Mouse (Mus musculus) lung, postnatal 0 days (tissue): ENCODE measurements around the gene Gm1604a. TPM values are rescaled to one million over a fixed set of nuclear protein-coding genes. Genes with fewer than 3 reads are reported as not detected.
A peak's percentile ranks its signal among the peaks of the same experiment; 100 is the strongest.
"Not testable (repeated sequence)": the region's sequence is repeated elsewhere in the genome, so short reads cannot be mapped to it uniquely, and the experiment has no call there.

ENCODE experiments used
- ATAC-seq: fragments of 200-750 bp; cut with Nextera tagmentation; 2 replicates; pipeline ENCODE4 v1.8.0; 2017; ENCODE audit warnings: moderate library complexity
- DNase-seq: peaks from one replicate; pipeline ENCODE4 v3.0.0-alpha.2; 2016; ENCODE audit warnings: low spot score
- H3K27ac ChIP-seq: fragments of 300-500 bp; sonication (generic); 2 replicates; pipeline ENCODE4 v1.5.1; 2014; ENCODE audit warnings: antibody characterized with exemption, mild to moderate bottlenecking, low read length, mixed read lengths
- H3K27me3 ChIP-seq: fragments of 300-500 bp; sonication (generic); replicated peaks from 2 replicates; pipeline ENCODE4 v1.6.1; 2014; ENCODE audit warnings: low read length, mixed read lengths; ENCODE audit not compliant: insufficient read depth
- H3K36me3 ChIP-seq: fragments of 300-500 bp; sonication (generic); 2 replicates; pipeline ENCODE4 v1.6.1; 2014; ENCODE audit warnings: low read length, mixed read lengths; ENCODE audit not compliant: insufficient read depth
- H3K4me1 ChIP-seq: fragments of 300-500 bp; sonication (generic); 2 replicates; pipeline ENCODE4 v1.6.1; 2014; ENCODE audit warnings: antibody characterized with exemption, low read depth, low read length, mixed read lengths; ENCODE audit not compliant: insufficient read depth
- H3K4me2 ChIP-seq: fragments of 300-500 bp; sonication (generic); replicated peaks from 2 replicates; pipeline ENCODE4 v1.6.1; 2014; ENCODE audit warnings: low read depth, mild to moderate bottlenecking, low read length, moderate library complexity, mixed read lengths
- H3K4me3 ChIP-seq: fragments of 300-500 bp; sonication (generic); 2 replicates; pipeline ENCODE4 v1.5.1; 2014; ENCODE audit warnings: low read depth, low read length
- H3K9ac ChIP-seq: fragments of 300-500 bp; sonication (generic); replicated peaks from 2 replicates; pipeline ENCODE4 v1.6.1; 2014; ENCODE audit warnings: low read depth, mild to moderate bottlenecking
- H3K9me3 ChIP-seq: fragments of 300-500 bp; sonication (generic); 2 replicates; pipeline ENCODE4 v1.6.1; 2016; ENCODE audit warnings: low read length, mixed read lengths
- WGBS: fragments of 180-500 bp; shearing (Covaris S2); extraction: QIAGEN DNeasy Blood & Tissue Kit; methylation state at CpG from one replicate; pipeline ENCODE4 v1.1.7; 2014; 5-methylcytosine and 5-hydroxymethylcytosine counted together
- polyA plus RNA-seq: library from polyadenylated mRNA; unstranded; fragments of >200 nt; fragmentation: Nextera tagmentation; extraction: Ambion mirVana; gene quantifications from 2 replicates; pipeline ENCODE4 v1.2.1, GENCODE M21; 2015

Gene Gm1604a
- not detected in 2 replicates for polyA plus RNA-seq

DNA sequence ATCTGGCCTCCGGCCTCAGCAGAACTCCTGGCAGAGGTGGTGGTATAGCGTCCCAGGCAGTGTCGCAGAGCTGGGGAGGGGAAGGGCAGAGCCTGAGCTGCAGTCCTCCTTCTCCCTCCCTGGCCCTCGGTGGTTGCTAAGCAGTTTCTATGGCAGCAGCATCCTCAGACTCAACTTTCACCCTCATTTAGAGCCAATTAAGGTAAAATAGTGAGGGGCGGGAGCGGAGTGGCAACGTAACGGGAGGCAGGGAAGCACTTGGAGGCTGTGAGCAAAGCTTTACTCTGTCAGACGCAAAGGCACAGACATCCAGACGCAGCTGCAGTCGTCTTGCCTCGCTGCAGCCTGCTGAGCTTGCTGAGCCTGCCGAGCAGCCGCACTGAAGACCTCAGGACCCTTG lies at the start of gene Gm1604a:
TSS of gene Gm1604a (plus strand) at position 312 of the 400 bp plus-strand sequence.
- no CpG with 5 or more reads among the region's 14 CpGs for WGBS
- not testable (repeated sequence) for ATAC-seq, H3K9ac ChIP-seq, H3K36me3 ChIP-seq, H3K4me1 ChIP-seq, H3K4me2 ChIP-seq, H3K27ac ChIP-seq, H3K4me3 ChIP-seq, H3K9me3 ChIP-seq, H3K27me3 ChIP-seq, DNase-seq

DNA sequence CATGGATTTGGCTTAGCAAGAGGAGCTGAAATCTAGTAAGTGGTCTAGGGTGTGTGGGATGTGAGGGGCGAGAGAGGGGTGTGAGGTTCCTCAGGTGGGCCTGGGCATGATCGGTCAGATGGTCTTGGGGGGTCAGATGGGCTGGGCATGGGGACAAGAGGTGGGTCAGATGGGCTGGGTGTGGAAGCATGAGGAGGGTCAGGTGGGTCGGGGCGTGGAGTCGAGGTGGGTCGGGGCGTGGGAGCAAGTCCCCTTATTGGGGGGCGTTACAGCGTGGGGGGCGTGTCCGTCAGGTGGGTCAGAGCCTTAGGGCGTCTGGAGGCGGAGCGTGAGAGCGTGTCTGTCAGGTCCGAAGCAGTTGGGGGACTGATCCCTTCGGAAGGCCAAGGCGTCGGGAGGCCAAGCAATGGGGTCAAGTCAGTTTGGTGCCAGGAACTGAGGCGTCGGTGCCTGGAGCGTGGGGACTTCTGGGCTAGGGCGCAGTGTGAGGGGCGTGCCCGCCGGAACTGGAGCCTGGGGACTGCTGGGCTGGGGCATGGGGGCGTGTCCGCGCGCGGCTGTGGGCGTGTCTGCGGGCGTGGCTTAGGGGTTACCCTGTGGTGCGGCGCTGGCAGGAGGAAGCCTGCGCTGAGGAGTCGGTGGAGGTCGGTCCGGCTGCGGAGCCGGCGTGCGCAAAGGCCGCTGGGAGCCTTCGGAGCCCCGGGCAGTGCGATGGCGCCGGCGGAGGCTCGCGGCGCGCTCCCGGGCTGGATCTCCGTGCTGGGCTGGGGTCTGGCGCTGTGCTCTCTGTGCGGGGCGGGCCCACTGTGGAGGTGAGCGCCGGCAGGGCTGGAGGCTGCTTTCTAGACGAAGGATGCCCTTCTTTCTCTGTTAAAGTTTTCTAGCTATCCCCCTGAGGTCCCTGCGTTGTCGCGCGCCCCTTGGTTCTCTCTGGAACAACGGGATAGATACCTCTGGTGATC lies 46.8 kb upstream of the Gm1604a start, which contains the start of gene Gm49721:
TSS of gene Gm49721 (plus strand) at position 618 of the 962 bp plus-strand sequence.
- not testable (repeated sequence) for H3K9me3 ChIP-seq, H3K27me3 ChIP-seq, H3K4me1 ChIP-seq, H3K27ac ChIP-seq, H3K36me3 ChIP-seq
- Histone ChIP-seq H3K4me2 (peak within 1 kb of the TSS; percentile 55), H3K9ac (peak within 1 kb of the TSS; percentile 39; the same call in 1 of the 2 replicates), H3K4me3 (peak within 1 kb of the TSS; percentile 45)
- ATAC-seq (peak; percentile 98), DNase-seq (peak; percentile 23)
- WGBS = 2% methylated on average over 20 of the region's 68 CpGs

DNA sequence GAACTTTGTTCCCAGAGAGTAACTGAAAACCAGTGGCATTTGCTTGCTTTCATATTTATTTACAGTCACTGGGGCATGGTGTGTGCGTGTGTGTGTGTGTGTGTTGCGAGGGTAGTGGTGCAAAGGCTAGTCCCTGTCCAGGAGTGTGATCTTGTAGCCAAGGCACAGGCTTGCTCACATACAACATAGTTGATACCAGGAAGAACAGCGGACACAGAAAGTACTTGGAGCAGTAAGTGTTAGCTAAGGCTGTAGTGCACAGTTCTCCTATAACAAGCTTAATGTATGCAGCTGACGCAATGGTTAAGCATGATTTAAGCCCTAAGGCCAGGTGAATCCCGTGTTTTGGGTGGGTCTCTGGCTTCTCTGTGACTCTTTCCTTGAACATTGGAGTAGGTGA lies 46.0 kb upstream of the Gm1604a start:
- Histone ChIP-seq H3K4me3 (peak overlapping the region; percentile 45), H3K4me2 (peak overlapping the region; percentile 55)
- not testable (repeated sequence) for H3K4me1 ChIP-seq, H3K27ac ChIP-seq, H3K9ac ChIP-seq, H3K9me3 ChIP-seq, H3K27me3 ChIP-seq, H3K36me3 ChIP-seq
- DNase-seq (peak; percentile 13), ATAC-seq (peak; percentile 4; the same call in 1 of the 2 replicates)
- 8% methylated on average over 4 of the region's 5 CpGs for WGBS

DNA sequence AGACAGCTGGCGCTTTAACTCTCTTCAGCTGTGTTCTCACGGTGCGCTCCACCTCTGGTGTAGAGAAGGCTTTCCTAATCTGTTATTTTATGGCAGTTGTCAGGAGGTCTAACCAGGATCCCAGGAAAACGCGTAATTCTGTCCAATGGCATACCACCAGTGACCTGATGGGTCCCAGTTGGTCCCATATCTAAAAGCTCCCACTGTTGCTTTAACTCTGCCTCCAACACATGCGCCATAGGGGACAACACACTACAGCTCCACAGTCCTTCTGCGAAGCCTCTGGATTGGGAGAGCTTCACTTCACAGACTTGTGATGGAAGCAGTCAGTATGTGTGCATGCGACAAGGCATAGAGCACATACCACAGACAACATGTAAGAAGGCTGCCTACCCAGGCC lies 45.2 kb upstream of the Gm1604a start:
- WGBS = 96% methylated on average over 5 of the region's 8 CpGs
- H3K36me3 ChIP-seq, H3K27me3 ChIP-seq, H3K4me1 ChIP-seq, H3K9ac ChIP-seq, ATAC-seq, DNase-seq, H3K27ac ChIP-seq, H3K9me3 ChIP-seq, H3K4me3 ChIP-seq, H3K4me2 ChIP-seq: not testable (repeated sequence)

DNA sequence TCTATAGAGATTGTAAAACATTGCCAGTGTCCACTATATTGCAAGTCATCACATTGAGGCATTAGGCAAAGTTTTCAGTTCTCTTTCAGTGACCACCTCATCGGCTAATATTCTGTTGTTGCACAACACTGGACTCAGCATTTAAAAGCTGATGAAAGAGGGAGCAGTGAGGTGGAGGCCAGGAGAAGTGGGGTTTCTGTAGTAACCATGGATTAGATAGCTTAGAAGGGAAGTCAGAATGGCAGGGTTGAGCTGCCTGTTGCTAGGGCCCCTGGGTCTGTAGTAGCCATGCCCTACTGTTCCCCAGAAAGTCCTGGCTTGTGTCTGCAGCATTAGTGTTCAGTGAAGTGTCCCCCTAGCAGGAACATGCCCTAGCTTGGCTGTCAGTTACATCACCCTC lies 39.2 kb upstream of the Gm1604a start:
- H3K4me3 ChIP-seq, DNase-seq, H3K4me2 ChIP-seq, H3K9me3 ChIP-seq, ATAC-seq, H3K27me3 ChIP-seq, H3K36me3 ChIP-seq, H3K4me1 ChIP-seq, H3K9ac ChIP-seq, H3K27ac ChIP-seq: not testable (repeated sequence)
- 83% methylated on average over 1 of the region's 1 CpGs for WGBS

DNA sequence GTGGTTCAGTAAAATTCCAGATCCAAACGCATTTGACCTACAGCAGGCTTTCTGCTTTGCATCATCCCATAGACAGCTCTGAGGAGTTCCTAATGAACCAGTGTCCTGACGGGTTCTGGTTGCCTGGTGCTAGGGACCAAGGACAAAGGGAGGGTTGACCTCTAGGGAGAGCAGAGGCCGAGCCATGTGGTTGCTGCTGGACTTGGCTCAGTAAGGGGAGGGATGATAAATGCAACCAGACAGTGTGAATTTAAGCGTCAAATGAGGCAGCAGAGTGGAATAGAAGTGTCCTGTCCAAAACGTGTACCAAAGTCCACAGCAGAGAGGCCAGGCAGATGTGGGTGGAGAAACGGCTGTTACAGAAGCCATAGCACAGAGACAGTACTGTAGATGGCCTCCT lies 29.9 kb upstream of the Gm1604a start:
- not testable (repeated sequence) for H3K4me1 ChIP-seq, H3K9ac ChIP-seq, H3K27me3 ChIP-seq, DNase-seq, H3K9me3 ChIP-seq, H3K4me3 ChIP-seq, H3K4me2 ChIP-seq, H3K27ac ChIP-seq, ATAC-seq, H3K36me3 ChIP-seq
- WGBS = no CpG with 5 or more reads among the region's 6 CpGs

DNA sequence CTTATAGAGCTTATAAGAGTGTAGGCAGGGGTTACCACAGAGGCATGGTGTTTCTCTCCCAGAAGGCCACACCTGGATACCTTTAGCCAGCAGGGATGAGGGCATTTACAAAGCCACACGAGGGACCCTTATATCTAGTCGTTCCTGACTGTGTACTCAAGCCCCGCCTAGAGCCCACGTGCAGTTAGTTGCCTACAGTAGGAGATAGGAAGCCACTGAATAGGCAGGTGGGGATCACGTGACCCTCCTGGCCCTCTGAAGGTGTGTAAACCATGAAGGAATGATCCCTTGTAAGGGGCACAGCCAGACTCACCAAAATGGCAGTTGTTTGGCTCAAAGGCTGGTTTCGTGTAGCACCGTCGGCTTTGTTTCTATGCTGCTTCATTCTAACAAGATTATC lies 28.5 kb upstream of the Gm1604a start:
- H3K9me3 ChIP-seq, ATAC-seq, H3K9ac ChIP-seq, H3K4me1 ChIP-seq, DNase-seq, H3K4me2 ChIP-seq, H3K36me3 ChIP-seq, H3K27ac ChIP-seq, H3K4me3 ChIP-seq, H3K27me3 ChIP-seq: not testable (repeated sequence)
- WGBS = 73% methylated on average over 8 of the region's 8 CpGs

DNA sequence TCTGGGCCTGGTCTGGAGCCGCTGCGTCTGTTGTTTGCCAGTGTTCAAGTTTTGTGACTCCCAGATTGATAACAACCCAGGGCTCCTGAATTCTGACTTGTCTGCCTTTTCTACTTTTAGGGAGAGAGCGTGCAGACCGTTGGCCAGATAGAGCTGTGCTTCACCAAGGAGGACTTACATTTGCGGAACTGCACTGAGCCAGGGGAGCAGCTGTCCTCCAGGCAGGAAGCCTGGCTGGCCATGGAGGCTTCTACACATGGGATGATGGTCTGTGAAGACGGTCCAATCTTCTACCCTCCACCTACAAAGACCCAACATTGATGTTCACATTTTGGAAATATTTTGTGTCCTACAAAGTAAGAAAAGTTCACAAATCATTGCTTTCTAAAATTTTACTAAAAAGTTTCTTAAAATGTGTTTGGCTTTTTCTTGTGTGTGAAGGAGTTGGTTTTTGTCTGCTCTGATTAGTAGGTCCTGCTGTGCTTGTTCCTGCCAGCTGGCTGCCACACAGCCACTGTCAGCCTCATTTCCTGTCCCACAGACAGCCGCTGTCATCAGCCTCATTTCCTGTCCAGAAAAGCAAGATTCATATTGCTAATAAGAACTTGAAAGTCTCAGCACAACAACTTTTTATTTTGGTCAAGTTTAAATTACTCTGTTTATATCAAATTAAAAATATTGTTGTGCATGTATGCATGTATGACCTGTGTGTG lies 27.4 kb upstream of the Gm1604a start:
- H3K4me1 ChIP-seq, H3K9me3 ChIP-seq, H3K4me2 ChIP-seq, H3K27me3 ChIP-seq, H3K27ac ChIP-seq, DNase-seq, H3K9ac ChIP-seq, H3K4me3 ChIP-seq, H3K36me3 ChIP-seq: not testable (repeated sequence)
- peak; percentile 44; the same call in 1 of the 2 replicates for ATAC-seq
- WGBS = no CpG with 5 or more reads among the region's 7 CpGs

DNA sequence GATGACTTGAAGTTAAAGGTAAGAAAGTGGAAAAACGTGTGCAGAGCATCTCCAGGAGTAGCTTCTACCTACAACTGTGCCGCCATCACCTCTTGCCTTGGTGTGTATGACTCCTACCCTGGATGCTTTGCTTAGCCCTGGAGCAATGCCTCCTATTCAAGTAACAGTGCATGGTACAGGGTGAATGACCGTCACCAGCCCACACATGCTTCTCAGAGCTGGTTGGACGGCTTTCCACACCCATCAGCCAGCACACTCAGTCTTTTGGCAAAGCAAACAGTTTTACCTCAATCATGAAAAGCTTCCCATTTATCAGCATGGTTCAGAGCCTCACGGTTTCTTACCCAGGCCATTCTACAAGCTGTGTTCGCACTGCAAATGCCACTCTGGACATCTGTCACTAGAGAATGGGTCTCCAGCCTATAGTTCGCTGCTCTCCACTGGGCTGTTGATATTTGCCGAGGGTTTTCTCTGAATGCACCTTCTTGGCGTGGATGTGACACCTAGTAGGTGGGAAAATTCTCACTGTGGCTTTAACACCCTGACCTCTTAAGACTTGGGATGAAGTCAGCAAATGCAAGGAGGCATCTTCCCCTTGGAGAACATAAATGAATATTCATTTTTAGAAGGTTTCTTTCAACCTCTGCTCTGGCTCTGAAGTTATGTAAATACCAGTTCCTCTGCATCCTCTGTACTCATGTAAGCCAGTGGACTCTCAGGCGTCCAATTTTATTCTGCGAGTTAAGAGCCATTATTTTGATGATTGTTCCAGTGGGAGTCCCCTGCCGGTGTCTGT lies 23.4 kb upstream of the Gm1604a start:
- H3K9me3 ChIP-seq, H3K27me3 ChIP-seq, H3K4me2 ChIP-seq, DNase-seq, H3K4me3 ChIP-seq, H3K27ac ChIP-seq, H3K36me3 ChIP-seq, H3K9ac ChIP-seq, H3K4me1 ChIP-seq: not testable (repeated sequence)
- 67% methylated on average over 7 of the region's 12 CpGs for WGBS
- ATAC-seq = 0 out of 2 replicates have a peak, but pooled peaks have one; percentile 41
